Mouse (Mus musculus): ENCODE measurements at regions not wholly inside any gene's neighbourhood (a gene's known extent, or its start where the extent isn't known, plus 50 kb on each side); places are given as distances from the start of the nearest gene placed in this dataset.

GRCm38 (mm10) chr11:24569655-24570054 is 491.8 kb downstream of the Bcl11a start:
- no peak for DNase-seq (ENCODE audit: low spot score)

- no peak for DNase-seq (ENCODE audit: low spot score)
These were observed 535.7 kb downstream of the Bcl11a start for GRCm38 (mm10) chr11:24613529-24613928.

- DNase-seq (ENCODE audit: low spot score) = no peak
These were observed 537.6 kb downstream of the Bcl11a start for GRCm38 (mm10) chr11:24615436-24615835.

GRCm38 (mm10) chr11:24618586-24618985 is 540.7 kb downstream of the Bcl11a start:
- no peak for DNase-seq (ENCODE audit: low spot score)

GRCm38 (mm10) chr11:24619021-24619420 is 541.2 kb downstream of the Bcl11a start:
- DNase-seq (ENCODE audit: low spot score) = no peak

- DNase-seq (ENCODE audit: low spot score) = no peak
These were observed 550.8 kb downstream of the Bcl11a start for GRCm38 (mm10) chr11:24628619-24629018.

GRCm38 (mm10) chr11:24629431-24629830 is 551.6 kb downstream of the Bcl11a start:
- DNase-seq (ENCODE audit: low spot score) = no peak

GRCm38 (mm10) chr11:24630403-24630900 is 552.6 kb downstream of the Bcl11a start:
- DNase-seq (ENCODE audit: low spot score) = no peak

- DNase-seq (ENCODE audit: low spot score) = no peak
These were observed 553.8 kb downstream of the Bcl11a start for GRCm38 (mm10) chr11:24631651-24632050.

- DNase-seq (ENCODE audit: low spot score) = no peak
These were observed 558.9 kb downstream of the Bcl11a start for GRCm38 (mm10) chr11:24636716-24637115.

- no peak for DNase-seq (ENCODE audit: low spot score)
These were observed 565.7 kb downstream of the Bcl11a start for GRCm38 (mm10) chr11:24643439-24644109.

GRCm38 (mm10) chr11:24652852-24653251 is 575.0 kb downstream of the Bcl11a start:
- no peak for DNase-seq (ENCODE audit: low spot score)

- no peak for DNase-seq (ENCODE audit: low spot score)
These were observed 586.2 kb downstream of the Bcl11a start for GRCm38 (mm10) chr11:24664082-24664481.

GRCm38 (mm10) chr11:24665310-24665709 is 587.5 kb downstream of the Bcl11a start:
- DNase-seq (ENCODE audit: low spot score) = no peak

GRCm38 (mm10) chr11:24671662-24672061 is 593.8 kb downstream of the Bcl11a start:
- no peak for DNase-seq (ENCODE audit: low spot score)

- no peak for DNase-seq (ENCODE audit: low spot score)
These were observed 595.7 kb downstream of the Bcl11a start for GRCm38 (mm10) chr11:24673248-24674207.

GRCm38 (mm10) chr11:24674208-24674571 is 596.3 kb downstream of the Bcl11a start:
- DNase-seq (ENCODE audit: low spot score) = no peak

- DNase-seq (ENCODE audit: low spot score) = no peak
These were observed 599.2 kb downstream of the Bcl11a start for GRCm38 (mm10) chr11:24677016-24677415.

- DNase-seq (ENCODE audit: low spot score) = no peak
These were observed 601.7 kb downstream of the Bcl11a start for GRCm38 (mm10) chr11:24679581-24679980.

- DNase-seq (ENCODE audit: low spot score) = no peak
These were observed 604.6 kb downstream of the Bcl11a start for GRCm38 (mm10) chr11:24682423-24682822.

- DNase-seq (ENCODE audit: low spot score) = no peak
These were observed 608.0 kb downstream of the Bcl11a start for GRCm38 (mm10) chr11:24685545-24686467.

All from c-Kit-positive CD71-positive TER-119-positive erythroid progenitor cells, embryonic 14.5 days (primary cell).